Mouse (Mus musculus) ES-E14 (cell line): ENCODE results near the gene Cdkn3.

ENCODE experiments used
- CHD2 ChIP-seq: IDR thresholded peaks from 2 replicates; pipeline ENCODE4 v1.6.1; 2014; ENCODE audit warnings: mild to moderate bottlenecking, low read depth, low read length, inconsistent platforms
- HCFC1 ChIP-seq: IDR thresholded peaks from 2 replicates; pipeline ENCODE4 v1.6.1; 2012; ENCODE audit warnings: low read length, inconsistent platforms, borderline replicate concordance; ENCODE audit not compliant: insufficient read depth
- MAFK ChIP-seq: IDR thresholded peaks from 2 replicates; pipeline ENCODE4 v1.6.1; 2014; ENCODE audit warnings: mild to moderate bottlenecking, low read depth, low read length, inconsistent platforms; ENCODE audit not compliant: insufficient read depth
- ZC3H11A ChIP-seq: IDR thresholded peaks from 2 replicates; pipeline ENCODE4 v1.6.1; 2012; ENCODE audit warnings: low read depth, mild to moderate bottlenecking, inconsistent platforms, low read length, borderline replicate concordance

- TF ChIP-seq CHD2 (no peak), ZC3H11A (no peak), MAFK (no peak), HCFC1 (no peak)
These were observed 45.8 kb downstream of the Cdkn3 start for GRCm38 (mm10) chr14:46806186-46806585.
